Mouse (Mus musculus): ENCODE results near the gene Gm6096.

GRCm38 (mm10) chr7:34233909-34234609, 16.8 kb upstream of the Gm6096 start:
- peak; percentile 86 for TF ChIP-seq POLR2A (IDR thresholded peaks at IDR 0.05; ENCODE audit: insufficient read length, low read depth)
- TF ChIP-seq MYOG (IDR thresholded peaks at IDR 0.05; ENCODE audit: control insufficient read depth in 1 of 3, insufficient read depth in 1 of 3, insufficient read length in 2 of 3, low read depth in 2 of 3) = peak in 2 of 3 experiments; percentile 65 to 71
- no peak for TF ChIP-seq CEBPB (IDR thresholded peaks at IDR 0.05; ENCODE audit: insufficient read depth, poor library complexity, severe bottlenecking)
